Mouse (Mus musculus) CD8-positive naive resting alpha-beta T cell, adult 2 months (primary cell): ENCODE results near the gene Prr14.
A peak's percentile ranks its signal among the peaks of the same experiment; 100 is the strongest.
"Not testable (repeated sequence)": the region's sequence is repeated elsewhere in the genome, so short reads cannot be mapped to it uniquely, and the experiment has no call there.

Source experiments
- DNase-seq, 2 experiments: peaks; one replicate each; pipeline ENCODE4 v3.0.0; 2022; ENCODE audit warnings: low read depth in 2 of 2, low spot score in 2 of 2

Prr14 gene

GRCm38 (mm10) chr7:127459311-127459710, at the start of gene Prr14:
TSS of gene Prr14 (plus strand) at chr7:127459611.
- not testable (repeated sequence) for DNase-seq

- no peak for DNase-seq
Observed at GRCm38 (mm10) chr7:127411418-127411817, 48.0 kb upstream of the Prr14 start.

- DNase-seq, result peak; percentile 95 to 98
Observed at GRCm38 (mm10) chr7:127421388-127422191, 37.8 kb upstream of the Prr14 start, which contains the start of gene Zfp688. TSS of gene Zfp688 (minus strand) at chr7:127422068.

GRCm38 (mm10) chr7:127422247-127422646, 37.2 kb upstream of the Prr14 start:
- no peak for DNase-seq

- no peak for DNase-seq
Observed at GRCm38 (mm10) chr7:127425291-127425690, 34.1 kb upstream of the Prr14 start.

- no peak for DNase-seq
Observed at GRCm38 (mm10) chr7:127425911-127426310, 33.5 kb upstream of the Prr14 start.

GRCm38 (mm10) chr7:127426354-127426753, 33.1 kb upstream of the Prr14 start:
- no peak for DNase-seq

- DNase-seq, result no peak
Observed at GRCm38 (mm10) chr7:127435206-127435605, 24.2 kb upstream of the Prr14 start.

- DNase-seq, result peak in 1 of 2 experiments; percentile 46
Observed at GRCm38 (mm10) chr7:127437724-127438123, 21.7 kb upstream of the Prr14 start.

- DNase-seq, result no peak
Observed at GRCm38 (mm10) chr7:127443976-127444375, 15.4 kb upstream of the Prr14 start.

GRCm38 (mm10) chr7:127448521-127449300, 10.7 kb upstream of the Prr14 start, which contains the start of gene Zfp689:
TSS of gene Zfp689 (minus strand) at chr7:127449158.
- DNase-seq, result peak; percentile 91 to 95

GRCm38 (mm10) chr7:127449966-127450365, 9.4 kb upstream of the Prr14 start:
- DNase-seq, result no peak

- DNase-seq, result no peak
Observed at GRCm38 (mm10) chr7:127453056-127453455, 6.4 kb upstream of the Prr14 start.

GRCm38 (mm10) chr7:127454905-127455304, 4.5 kb upstream of the Prr14 start:
- DNase-seq, result no peak

- DNase-seq, result not testable (repeated sequence)
Observed at GRCm38 (mm10) chr7:127458371-127459122, 864 bp upstream of the Prr14 start.

GRCm38 (mm10) chr7:127465191-127465590, 5.8 kb downstream of the Prr14 start:
- no peak for DNase-seq

- not testable (repeated sequence) for DNase-seq
Observed at GRCm38 (mm10) chr7:127465670-127466069, 6.3 kb downstream of the Prr14 start.

GRCm38 (mm10) chr7:127466606-127467005, 7.2 kb downstream of the Prr14 start:
- DNase-seq, result no peak

- no peak for DNase-seq
Observed at GRCm38 (mm10) chr7:127470011-127470715, 10.8 kb downstream of the Prr14 start.
